Mouse (Mus musculus): ENCODE measurements around the gene Gm37240.
A peak's percentile ranks its signal among the peaks of the same experiment; 100 is the strongest.

Gm37240 gene

GRCm38 (mm10) chr3:85398483-85398835, 488.9 kb downstream of the Gm37240 start:
- DNase-seq (ENCODE audit: low spot score): no peak

GRCm38 (mm10) chr3:85397816-85398482, 489.4 kb downstream of the Gm37240 start:
- no peak for DNase-seq (ENCODE audit: low spot score)

GRCm38 (mm10) chr3:85393395-85393794, 493.9 kb downstream of the Gm37240 start:
- DNase-seq (ENCODE audit: low spot score): no peak

- no peak for DNase-seq (ENCODE audit: low spot score)
These were observed 495.6 kb downstream of the Gm37240 start for GRCm38 (mm10) chr3:85391756-85392155.

- no peak for DNase-seq (ENCODE audit: low spot score)
These were observed 496.2 kb downstream of the Gm37240 start for GRCm38 (mm10) chr3:85391111-85391510.

GRCm38 (mm10) chr3:85385371-85385770, 501.9 kb downstream of the Gm37240 start:
- DNase-seq (ENCODE audit: low spot score): no peak

GRCm38 (mm10) chr3:85383330-85383729, 504.0 kb downstream of the Gm37240 start:
- DNase-seq (ENCODE audit: low spot score): no peak

GRCm38 (mm10) chr3:85378703-85379395, 508.5 kb downstream of the Gm37240 start:
- no peak for DNase-seq (ENCODE audit: low spot score)

GRCm38 (mm10) chr3:85377946-85378702, 509.2 kb downstream of the Gm37240 start:
- DNase-seq (ENCODE audit: low spot score): peak; percentile 14

- no peak for DNase-seq (ENCODE audit: low spot score)
These were observed 509.8 kb downstream of the Gm37240 start for GRCm38 (mm10) chr3:85377505-85377904.

GRCm38 (mm10) chr3:85376541-85376940, 510.8 kb downstream of the Gm37240 start:
- no peak for DNase-seq (ENCODE audit: low spot score)

- no peak for DNase-seq (ENCODE audit: low spot score)
These were observed 514.3 kb downstream of the Gm37240 start for GRCm38 (mm10) chr3:85373039-85373438.

- DNase-seq (ENCODE audit: low spot score): no peak
These were observed 517.5 kb downstream of the Gm37240 start for GRCm38 (mm10) chr3:85369847-85370246.

GRCm38 (mm10) chr3:85369157-85369556, 518.2 kb downstream of the Gm37240 start:
- no peak for DNase-seq (ENCODE audit: low spot score)

- no peak for DNase-seq (ENCODE audit: low spot score)
These were observed 518.8 kb downstream of the Gm37240 start for GRCm38 (mm10) chr3:85368354-85369120.

GRCm38 (mm10) chr3:85364591-85365343, 522.6 kb downstream of the Gm37240 start:
- no peak for DNase-seq (ENCODE audit: low spot score)

GRCm38 (mm10) chr3:85362883-85363282, 524.4 kb downstream of the Gm37240 start:
- DNase-seq (ENCODE audit: low spot score): no peak

GRCm38 (mm10) chr3:85356373-85356772, 530.9 kb downstream of the Gm37240 start:
- DNase-seq (ENCODE audit: low spot score): no peak

GRCm38 (mm10) chr3:85348021-85348420, 539.3 kb downstream of the Gm37240 start:
- no peak for DNase-seq (ENCODE audit: low spot score)

GRCm38 (mm10) chr3:85341103-85341860, 546.0 kb downstream of the Gm37240 start:
- no peak for DNase-seq (ENCODE audit: low spot score)

GRCm38 (mm10) chr3:85340491-85340890, 546.8 kb downstream of the Gm37240 start:
- peak; percentile 16 for DNase-seq (ENCODE audit: low spot score)

All from testis, postnatal 14 days (tissue).